ENCODE assay signal across 9 mouse cellular contexts in the genomic region with DNA sequence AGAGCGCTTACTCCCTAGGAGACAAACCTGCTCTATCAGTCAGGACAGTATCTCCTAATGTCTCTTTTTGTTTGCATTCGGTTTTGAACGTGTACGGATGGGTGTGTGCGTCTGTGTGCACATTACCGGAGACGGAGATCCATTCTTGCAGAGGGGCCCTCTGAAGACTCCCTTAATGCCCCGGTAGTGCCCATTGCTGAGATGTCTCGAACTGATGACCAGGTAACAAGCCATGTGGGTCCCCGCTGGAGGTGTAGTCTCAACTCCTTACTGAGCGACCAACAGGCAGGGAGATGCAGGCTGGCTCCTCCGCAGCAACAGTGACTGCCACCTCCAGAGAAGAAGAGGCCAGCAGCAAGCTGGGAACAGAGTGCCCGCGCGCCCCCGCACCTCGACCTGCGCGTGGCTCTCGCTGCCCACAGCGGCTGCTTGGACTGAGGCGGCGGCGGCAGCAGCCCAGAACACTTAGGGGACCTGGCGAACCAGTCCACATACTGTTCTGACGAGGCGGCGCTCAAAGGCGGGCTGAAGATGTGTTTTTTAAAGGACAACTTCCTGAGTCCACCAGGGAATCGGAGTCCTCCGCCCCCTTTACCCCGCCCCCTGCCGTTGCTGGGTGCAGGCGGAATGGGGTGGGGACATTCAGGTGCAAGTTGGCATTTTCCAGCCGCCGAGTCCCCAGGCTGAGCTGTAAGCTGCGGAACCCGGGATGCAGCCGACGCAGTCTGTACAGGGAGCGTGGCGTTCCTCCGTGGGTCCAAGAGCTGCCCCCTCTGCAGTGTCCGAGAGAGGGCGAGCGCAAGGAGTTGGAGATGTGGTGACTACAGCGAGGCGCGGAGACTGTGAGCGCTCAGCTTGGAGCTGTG. TPM values are rescaled to one million over a fixed set of nuclear protein-coding genes. Genes with fewer than 3 reads are reported as not detected.
A peak's percentile ranks its signal among the peaks of the same experiment; 100 is the strongest.
DNase-seq lines count a peak whose midpoint lies in the region; ATAC-seq and TF ChIP-seq lines count a peak whose summit lies in the region.
"Had no signal": no experiment of that assay in that cellular context is flagged by ENCODE, and none has a peak within 500 bp of the region (broad histone marks: within the 10 kb centered on the region; RNA-seq: fewer than 3 reads in every experiment).

A gene (minus strand): TSS at position 612 of the 866 bp plus-strand sequence.

- no peaks in the 10 kb centered on the region for H3K27me3 ChIP-seq in forebrain, embryonic 13.5 days
- H3K27me3 ChIP-seq in hindbrain, embryonic 12.5 days: no peaks in the 10 kb centered on the region

- H3K36me3 ChIP-seq in forebrain, embryonic 13.5 days (ENCODE audit: poor library complexity, severe bottlenecking): no peaks in the 10 kb centered on the region
- H3K36me3 ChIP-seq in hindbrain, embryonic 12.5 days: no peaks in the 10 kb centered on the region

- no peaks in the 10 kb centered on the region for H3K9me3 ChIP-seq in forebrain, embryonic 13.5 days (replicated peaks)
- H3K9me3 ChIP-seq in hindbrain, embryonic 12.5 days (replicated peaks): no peaks in the 10 kb centered on the region

- intact Hi-C loops in heart, postnatal 25 days (cut with DNase I): no loop called here
- intact Hi-C loops in left cerebral cortex, adult 2 months (cut with DNase I): loop anchor here (5.0 kb wide), 1 partner anchor 62 kb away; no protein-coding TSS in a partner anchor

- H3K27ac ChIP-seq in forebrain, embryonic 13.5 days: no peak within 1 kb of the TSS
- H3K27ac ChIP-seq in hindbrain, embryonic 12.5 days: peak within 1 kb of the TSS; percentile 40; the same call in 1 of the 2 replicates
- H3K27ac ChIP-seq in left cerebral cortex, adult 2 months: peak within 1 kb of the TSS; percentile 57

- peak within 1 kb of the TSS; percentile 62 for H3K9ac ChIP-seq in forebrain, embryonic 13.5 days
- peak within 1 kb of the TSS; percentile 67 for H3K9ac ChIP-seq in hindbrain, embryonic 12.5 days

- H3K4me3 ChIP-seq in forebrain, embryonic 13.5 days: peak within 1 kb of the TSS; percentile 62
- H3K4me3 ChIP-seq in hindbrain, embryonic 12.5 days: peak within 1 kb of the TSS; percentile 60
- peak within 1 kb of the TSS; percentile 65 for H3K4me3 ChIP-seq in left cerebral cortex, adult 2 months

- WGBS in forebrain, embryonic 13.5 days: under 1% methylated on average over 50 of the region's 50 CpGs
- WGBS in hindbrain, embryonic 12.5 days: under 1% methylated on average over 50 of the region's 50 CpGs

- peaks cover 10% of the 10 kb centered on the region; the same call in 1 of the 2 replicates for H3K4me1 ChIP-seq in forebrain, embryonic 13.5 days
- H3K4me1 ChIP-seq in hindbrain, embryonic 12.5 days: peaks cover 3% of the 10 kb centered on the region; the same call in 1 of the 2 replicates

- peak within 1 kb of the TSS; percentile 98 for H3K4me2 ChIP-seq in forebrain, embryonic 13.5 days
- H3K4me2 ChIP-seq in hindbrain, embryonic 12.5 days (replicated peaks): peak within 1 kb of the TSS; percentile 96

- peak; percentile 92 for ATAC-seq in forebrain, embryonic 13.5 days
- peak; percentile 94 for ATAC-seq in hindbrain, embryonic 12.5 days (ENCODE audit: low FRiP score)

- DNase-seq in heart, adult 11 months: peak; percentile 82
- DNase-seq in heart, postnatal 25 days (ENCODE audit: low spot score): no peak
- peak; percentile 43 to 59 for DNase-seq in left cerebral cortex, adult 2 months (ENCODE audit: extremely low spot score in 1 of 2, low spot score in 2 of 2)
- DNase-seq in lung, postnatal 14 days: peak; percentile 12
- DNase-seq in right cerebral cortex, postnatal 10 days (ENCODE audit: low spot score in 2 of 2): peak; percentile 40 to 41
- DNase-seq in spleen, adult 18-20 months: no peak

- TF ChIP-seq CTCF in left cerebral cortex, adult 2 months (IDR thresholded peaks at IDR 0.05): no peak; the same call in 1 of the 2 replicates

RNA-seq across cellular contexts. Expression of the gene that starts here (rescaled TPM):
- under 1 TPM in 1 of 2 experiments, not detected in 1; 0.05 TPM for total RNA-seq in heart, postnatal 25 days (2021)
- 0.35 and 0.67 TPM in 2 replicates for polyA plus RNA-seq in forebrain, embryonic 13.5 days (2015; fragmentation: Nextera tagmentation; extraction: Ambion mirVana)
- polyA plus RNA-seq in hindbrain, embryonic 12.5 days (2016; fragmentation: Nextera tagmentation; extraction: Ambion mirVana): 0.74 and 0.91 TPM in 2 replicates
- total RNA-seq in left cerebral cortex, adult 2 months (2021): 1 to 10 TPM; 2.2 to 2.3 TPM
- total RNA-seq: MEL had no signal

Comparison
In these comparisons a context has a peak if more than half of its experiments do, and no peak if none do; other contexts are left out.
1. DNase-seq: peak in heart, adult 11 months (single experiment), left cerebral cortex, adult 2 months (2 of 2), lung, postnatal 14 days (single experiment) and right cerebral cortex, postnatal 10 days (2 of 2); none in heart, postnatal 25 days (single experiment) and spleen, adult 18-20 months (0 of 2).
2. Peak in ATAC-seq, H3K4me3 ChIP-seq, H3K9ac ChIP-seq and H3K4me2 ChIP-seq in forebrain, embryonic 13.5 days; RNA of the gene not detected or under 1 TPM.
3. Peak in ATAC-seq, H3K4me3 ChIP-seq, H3K27ac ChIP-seq, H3K9ac ChIP-seq and H3K4me2 ChIP-seq in hindbrain, embryonic 12.5 days; RNA of the gene not detected or under 1 TPM.
4. Peak in every context shown above with its lines, with median percentiles within 50 percentile points of each other: H3K4me3 ChIP-seq.